Mouse (Mus musculus): ENCODE data around the gene Cpeb1.

Gene Cpeb1

GRCm38 (mm10) chr7:81369724-81370123 lies 85.5 kb downstream of the Cpeb1 start:
- DNase-seq = peak; percentile 40

GRCm38 (mm10) chr7:81367946-81368345 lies 87.3 kb downstream of the Cpeb1 start:
- DNase-seq = no peak

- no peak for DNase-seq
Measured at GRCm38 (mm10) chr7:81356975-81357374, 98.3 kb downstream of the Cpeb1 start.

- no peak for DNase-seq
Measured at GRCm38 (mm10) chr7:81356360-81356759, 98.9 kb downstream of the Cpeb1 start.

- DNase-seq = no peak
Measured at GRCm38 (mm10) chr7:81355746-81356145, 99.5 kb downstream of the Cpeb1 start.

GRCm38 (mm10) chr7:81351826-81352225 lies 103.4 kb downstream of the Cpeb1 start:
- no peak for DNase-seq

- DNase-seq = no peak
Measured at GRCm38 (mm10) chr7:81348206-81348605, 107.1 kb downstream of the Cpeb1 start.

GRCm38 (mm10) chr7:81345447-81346170 lies 109.7 kb downstream of the Cpeb1 start:
- no peak for DNase-seq

- peak; percentile 97 for DNase-seq
Measured at GRCm38 (mm10) chr7:81344544-81345446, 110.5 kb downstream of the Cpeb1 start, which contains the start of gene Rps17. TSS of gene Rps17 (minus strand) at chr7:81345254.

- no peak for DNase-seq
Measured at GRCm38 (mm10) chr7:81343831-81344230, 111.4 kb downstream of the Cpeb1 start.

- DNase-seq = no peak
Measured at GRCm38 (mm10) chr7:81343316-81343715, 111.9 kb downstream of the Cpeb1 start.

GRCm38 (mm10) chr7:81342356-81343094 lies 112.7 kb downstream of the Cpeb1 start:
- no peak for DNase-seq

GRCm38 (mm10) chr7:81341563-81341962 lies 113.7 kb downstream of the Cpeb1 start:
- no peak for DNase-seq

GRCm38 (mm10) chr7:81339783-81340182 lies 115.5 kb downstream of the Cpeb1 start:
- peak; percentile 68 for DNase-seq

- no peak for DNase-seq
Measured at GRCm38 (mm10) chr7:81338522-81338873, 116.8 kb downstream of the Cpeb1 start.

- DNase-seq = no peak
Measured at GRCm38 (mm10) chr7:81337785-81338521, 117.3 kb downstream of the Cpeb1 start.

GRCm38 (mm10) chr7:81336432-81336786 lies 118.9 kb downstream of the Cpeb1 start:
- DNase-seq = peak; percentile 52

GRCm38 (mm10) chr7:81335705-81336431 lies 119.4 kb downstream of the Cpeb1 start:
- DNase-seq = no peak

- DNase-seq = no peak
Measured at GRCm38 (mm10) chr7:81331851-81332250, 123.4 kb downstream of the Cpeb1 start.

- DNase-seq = no peak
Measured at GRCm38 (mm10) chr7:81330767-81331166, 124.5 kb downstream of the Cpeb1 start.

GRCm38 (mm10) chr7:81327661-81328060 lies 127.6 kb downstream of the Cpeb1 start:
- no peak for DNase-seq

- no peak for DNase-seq
Measured at GRCm38 (mm10) chr7:81326859-81327258, 128.4 kb downstream of the Cpeb1 start.
